Mouse (Mus musculus) gastrocnemius, postnatal 10 days (tissue): ENCODE measurements around the gene Dhrs7c. TPM values are rescaled to one million over a fixed set of nuclear protein-coding genes. Genes with fewer than 3 reads are reported as not detected.
A peak's percentile ranks its signal among the peaks of the same experiment; 100 is the strongest.

Experiments
- DNase-seq: peaks from one replicate; pipeline ENCODE4 v3.0.0; 2021; ENCODE audit warnings: mixed read lengths
- total RNA-seq, 2 experiments: library from RNA; stranded (reverse); gene quantifications; 2 replicates each; pipeline ENCODE4 v1.2.3; 2021

The Dhrs7c gene
- total RNA-seq, 2 experiments from 2014 or later, result 357 to 408 TPM

GRCm38 (mm10) chr11:67839810-67840209 lies 41.8 kb downstream of the Dhrs7c start:
- DNase-seq, result no peak

- no peak for DNase-seq
Observed at GRCm38 (mm10) chr11:67845193-67845592, 47.2 kb downstream of the Dhrs7c start.

- no peak for DNase-seq
Observed at GRCm38 (mm10) chr11:67851770-67852169, 53.8 kb downstream of the Dhrs7c start.

DNA sequence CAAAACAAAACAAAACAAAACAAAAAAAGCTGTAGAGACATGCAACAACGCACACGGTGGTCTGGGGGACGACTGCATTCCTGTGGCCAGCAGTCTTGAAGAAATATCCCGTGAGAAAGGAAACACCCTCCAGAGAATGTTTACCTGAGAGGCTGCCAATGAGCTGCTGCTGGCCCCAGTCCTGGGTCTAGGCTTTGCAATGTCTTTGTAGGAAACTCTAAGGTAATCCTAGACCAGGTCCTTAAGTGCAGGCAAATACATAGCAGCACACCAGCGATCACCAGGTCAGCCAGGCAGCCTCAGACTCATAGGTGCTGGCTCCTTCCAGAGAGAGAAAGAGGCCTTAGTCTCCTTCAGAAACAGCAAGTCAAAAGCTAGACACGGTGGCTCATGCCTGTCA lies 56.0 kb downstream of the Dhrs7c start:
- no peak for DNase-seq

DNA sequence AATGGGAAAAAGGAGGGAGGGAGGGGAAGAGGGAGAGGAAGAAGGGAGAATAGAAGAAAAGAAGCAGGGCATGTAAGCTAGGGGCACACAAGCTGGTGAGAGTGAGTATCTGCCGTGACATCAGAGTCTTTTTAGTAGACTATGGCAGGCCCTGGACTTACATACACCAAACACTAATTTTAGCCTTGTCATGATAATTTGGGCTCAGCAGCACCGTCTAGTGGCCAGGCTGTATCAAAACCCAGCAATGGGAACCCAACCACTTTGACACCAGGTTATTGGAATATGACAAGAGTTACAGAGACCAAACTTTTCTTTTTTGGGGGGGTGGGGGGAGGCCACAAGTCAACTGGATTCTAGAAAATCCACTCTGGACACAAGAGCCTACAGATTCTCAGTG lies 57.0 kb downstream of the Dhrs7c start:
- DNase-seq, result peak; percentile 53

DNA sequence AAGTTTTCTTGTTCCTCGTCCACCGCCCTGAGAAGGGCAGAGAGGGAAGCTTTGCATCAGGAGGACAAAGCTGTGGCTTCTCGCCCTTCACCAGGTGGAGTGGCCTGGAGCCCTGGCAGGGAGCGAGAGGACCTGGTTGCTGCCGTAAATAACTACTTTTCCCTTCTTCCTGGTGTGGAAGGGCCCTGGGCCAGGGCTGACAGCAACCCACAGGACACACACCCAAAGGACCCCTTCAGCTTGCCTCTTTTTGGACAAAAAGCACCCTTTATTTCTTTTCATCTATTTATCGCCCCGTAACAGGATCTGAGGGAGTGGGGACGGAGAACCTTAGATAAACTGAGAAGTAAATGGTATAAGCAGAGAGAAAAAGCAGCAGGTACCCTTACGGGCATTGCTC lies 60.5 kb downstream of the Dhrs7c start:
- no peak for DNase-seq

DNA sequence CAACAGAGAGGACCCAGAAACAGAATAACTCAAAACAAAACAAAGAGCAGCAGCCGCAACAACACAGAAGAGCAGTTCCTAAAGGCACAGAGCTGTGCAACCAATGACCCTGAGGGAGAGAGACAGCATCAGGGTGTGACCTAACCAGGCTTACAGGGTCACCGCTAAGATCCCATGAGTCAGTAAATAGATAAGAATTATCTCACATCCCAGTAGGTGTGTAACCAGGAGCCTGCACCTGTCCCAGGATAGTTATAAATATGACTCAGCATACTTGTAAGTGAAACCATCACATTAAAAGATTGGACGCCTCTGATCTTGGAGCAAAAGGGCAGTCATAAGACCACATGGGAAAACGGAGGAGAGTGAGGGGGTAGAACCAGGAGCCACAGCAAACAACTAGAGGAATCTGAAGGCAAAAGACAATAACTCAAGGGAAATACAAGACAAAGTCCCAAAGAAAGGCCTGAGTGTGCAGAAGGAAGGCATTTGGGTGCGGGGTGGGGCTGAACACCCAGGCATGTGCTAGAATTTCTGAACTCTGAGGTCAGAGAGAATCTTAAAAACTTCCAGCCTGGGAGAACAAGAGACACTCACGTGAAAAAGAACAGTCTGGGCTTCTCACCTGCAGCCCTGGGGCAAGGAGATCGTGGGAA lies 62.9 kb downstream of the Dhrs7c start:
- DNase-seq, result no peak

DNA sequence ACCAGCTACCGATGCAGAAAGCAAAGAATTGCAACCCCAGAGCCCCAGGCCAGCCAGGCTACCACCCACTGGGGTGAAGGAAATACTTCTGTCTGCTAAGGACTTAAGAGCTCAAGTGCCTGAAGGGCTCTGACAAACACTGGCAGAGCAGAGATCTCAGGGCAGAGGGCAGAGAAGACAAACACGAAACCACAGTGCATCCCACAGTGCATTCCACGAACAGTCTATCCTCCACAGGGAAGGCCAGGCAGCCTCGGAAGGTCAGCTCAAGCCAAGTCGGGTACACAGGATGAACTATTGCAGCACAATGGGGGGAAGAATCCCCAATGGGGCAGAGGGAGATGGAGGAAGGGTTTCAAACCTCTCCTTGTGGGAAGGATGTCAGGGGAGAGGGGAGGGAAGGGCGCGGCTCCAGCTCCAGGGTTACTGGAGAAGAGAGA lies 63.4 kb downstream of the Dhrs7c start:
- no peak for DNase-seq

GRCm38 (mm10) chr11:67865100-67865499 lies 67.1 kb downstream of the Dhrs7c start:
- no peak for DNase-seq

Other genes with a start within 250 kb of the Dhrs7c start
- not detected for gene Rcvrn, start 102.9 kb upstream of the Dhrs7c start, total RNA-seq
- gene Glp2r, start 27.0 kb upstream of the Dhrs7c start, total RNA-seq, result under 1 TPM; 0.09 to 0.12 TPM
- not detected for gene Gsg1l2, start 23.6 kb upstream of the Dhrs7c start, total RNA-seq
- 1 to 10 TPM; 1.1 to 1.7 TPM for gene Usp43, start 124.0 kb downstream of the Dhrs7c start, total RNA-seq
- 1 to 10 TPM; 6.6 to 7.0 TPM for gene Cfap52, start 167.5 kb downstream of the Dhrs7c start, total RNA-seq
- 10 to 100 TPM; 24.6 to 27.5 TPM for gene Stx8, start 168.0 kb downstream of the Dhrs7c start, total RNA-seq